Mouse (Mus musculus) left cerebral cortex, postnatal 25 days (tissue): ENCODE data around the gene Tenm4. TPM values are rescaled to one million over a fixed set of nuclear protein-coding genes. Genes with fewer than 3 reads are reported as not detected.

ENCODE experiments used
- DNase-seq, 2 experiments: peaks; one replicate each; pipeline ENCODE4 v3.0.0; 2022; ENCODE audit warnings: low spot score in 2 of 2, mixed read lengths in 1 of 2
- intact Hi-C: fragments of 180-260 bp; cut with DNase I; formaldehyde crosslinking; loops from one replicate; pipeline ENCODE4 v1.15.1; 2025
- total RNA-seq, 2 experiments: library from RNA; stranded (reverse); gene quantifications; 2 replicates each; pipeline ENCODE4 v1.2.3; 2021

Gene Tenm4
- total RNA-seq, 2 experiments from 2014 or later = 134 to 162 TPM

GRCm38 (mm10) chr7:96303963-96304362, 132.9 kb downstream of the Tenm4 start:
- intact Hi-C loops = no loop called here

GRCm38 (mm10) chr7:96305382-96305935, 134.4 kb downstream of the Tenm4 start:
- intact Hi-C loops = no loop called here
- DNase-seq = no peak

More at GRCm38 (mm10) chr7:96303963-96304362, 132.9 kb downstream of the Tenm4 start:
- no peak for DNase-seq

- no peak for DNase-seq
- intact Hi-C loops = no loop called here
These were observed 137.1 kb downstream of the Tenm4 start for GRCm38 (mm10) chr7:96308106-96308505.

GRCm38 (mm10) chr7:96329343-96329742, 158.3 kb downstream of the Tenm4 start:
- DNase-seq = no peak
- intact Hi-C loops = no loop called here

- DNase-seq = no peak
- intact Hi-C loops = no loop called here
These were observed 160.1 kb downstream of the Tenm4 start for GRCm38 (mm10) chr7:96331186-96331585.

GRCm38 (mm10) chr7:96334361-96334760, 163.3 kb downstream of the Tenm4 start:
- intact Hi-C loops = no loop called here
- DNase-seq = no peak

- intact Hi-C loops = no loop called here
- no peak for DNase-seq
These were observed 165.3 kb downstream of the Tenm4 start for GRCm38 (mm10) chr7:96336376-96336775.

- DNase-seq = peak; percentile 48 to 56
- intact Hi-C loops = no loop called here
These were observed 169.8 kb downstream of the Tenm4 start for GRCm38 (mm10) chr7:96340826-96341225.

- intact Hi-C loops = no loop called here
- no peak for DNase-seq
These were observed 170.4 kb downstream of the Tenm4 start for GRCm38 (mm10) chr7:96341479-96341878.

- intact Hi-C loops = no loop called here
- no peak for DNase-seq
These were observed 171.9 kb downstream of the Tenm4 start for GRCm38 (mm10) chr7:96342996-96343395.

- intact Hi-C loops = no loop called here
- DNase-seq = no peak
These were observed 172.6 kb downstream of the Tenm4 start for GRCm38 (mm10) chr7:96343667-96344066.

- intact Hi-C loops = no loop called here
These were observed 181.6 kb downstream of the Tenm4 start for GRCm38 (mm10) chr7:96352671-96353070.

GRCm38 (mm10) chr7:96356285-96356811, 185.3 kb downstream of the Tenm4 start:
- DNase-seq = no peak
- intact Hi-C loops = no loop called here

More at GRCm38 (mm10) chr7:96352671-96353070, 181.6 kb downstream of the Tenm4 start:
- DNase-seq = no peak

GRCm38 (mm10) chr7:96357550-96357949, 186.5 kb downstream of the Tenm4 start:
- no peak for DNase-seq
- intact Hi-C loops = no loop called here

- no peak for DNase-seq
- intact Hi-C loops = no loop called here
These were observed 192.3 kb downstream of the Tenm4 start for GRCm38 (mm10) chr7:96363311-96363710.

- intact Hi-C loops = loop anchor here (10.0 kb wide), 1 partner anchor 155 kb away; no protein-coding TSS in a partner anchor
- DNase-seq = peak in 1 of 2 experiments; percentile 60
These were observed 198.9 kb downstream of the Tenm4 start for GRCm38 (mm10) chr7:96369947-96370346.

- intact Hi-C loops = loop anchor here (10.0 kb wide), 1 partner anchor 159 kb away; no protein-coding TSS in a partner anchor
These were observed 203.1 kb downstream of the Tenm4 start for GRCm38 (mm10) chr7:96374004-96374663.

GRCm38 (mm10) chr7:96375507-96375906, 204.5 kb downstream of the Tenm4 start:
- peak in 1 of 2 experiments; percentile 54 for DNase-seq

More at GRCm38 (mm10) chr7:96374004-96374663, 203.1 kb downstream of the Tenm4 start:
- no peak for DNase-seq

GRCm38 (mm10) chr7:96383686-96384528, 212.9 kb downstream of the Tenm4 start:
- peak in 1 of 2 experiments; percentile 33 for DNase-seq
- intact Hi-C loops = no loop called here

More at GRCm38 (mm10) chr7:96375507-96375906, 204.5 kb downstream of the Tenm4 start:
- intact Hi-C loops = loop anchor here (10.0 kb wide), 1 partner anchor 161 kb away; no protein-coding TSS in a partner anchor
